Mouse (Mus musculus) hindlimb bud, embryonic 11.5 days (tissue): ENCODE results near the gene Gm21976.

Experiments
- DNase-seq: peaks from one replicate; pipeline ENCODE4 v3.0.0-alpha.2; 2012; ENCODE audit warnings: low read depth, low spot score; ENCODE audit errors: extremely low spot score

The Gm21976 gene

DNA sequence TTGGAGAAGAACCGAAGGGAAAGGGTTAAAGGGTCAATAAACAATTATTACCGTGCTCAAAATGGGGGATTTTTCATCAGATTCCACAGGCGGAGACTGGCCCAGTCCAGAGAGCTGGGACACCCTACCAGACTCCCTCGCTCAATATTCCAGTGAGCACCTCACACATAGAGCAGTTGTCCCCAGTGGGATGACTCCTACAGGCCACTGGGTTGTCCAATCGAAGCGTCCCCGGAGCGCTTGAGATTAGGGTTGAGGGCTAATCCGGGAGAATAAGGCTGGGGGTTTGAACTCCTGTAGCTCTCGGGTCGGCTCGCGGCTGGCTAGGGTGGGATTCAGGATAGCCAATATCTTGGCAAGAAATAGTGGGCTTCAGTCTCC is 74.0 kb downstream of the Gm21976 start:
- DNase-seq: no peak

DNA sequence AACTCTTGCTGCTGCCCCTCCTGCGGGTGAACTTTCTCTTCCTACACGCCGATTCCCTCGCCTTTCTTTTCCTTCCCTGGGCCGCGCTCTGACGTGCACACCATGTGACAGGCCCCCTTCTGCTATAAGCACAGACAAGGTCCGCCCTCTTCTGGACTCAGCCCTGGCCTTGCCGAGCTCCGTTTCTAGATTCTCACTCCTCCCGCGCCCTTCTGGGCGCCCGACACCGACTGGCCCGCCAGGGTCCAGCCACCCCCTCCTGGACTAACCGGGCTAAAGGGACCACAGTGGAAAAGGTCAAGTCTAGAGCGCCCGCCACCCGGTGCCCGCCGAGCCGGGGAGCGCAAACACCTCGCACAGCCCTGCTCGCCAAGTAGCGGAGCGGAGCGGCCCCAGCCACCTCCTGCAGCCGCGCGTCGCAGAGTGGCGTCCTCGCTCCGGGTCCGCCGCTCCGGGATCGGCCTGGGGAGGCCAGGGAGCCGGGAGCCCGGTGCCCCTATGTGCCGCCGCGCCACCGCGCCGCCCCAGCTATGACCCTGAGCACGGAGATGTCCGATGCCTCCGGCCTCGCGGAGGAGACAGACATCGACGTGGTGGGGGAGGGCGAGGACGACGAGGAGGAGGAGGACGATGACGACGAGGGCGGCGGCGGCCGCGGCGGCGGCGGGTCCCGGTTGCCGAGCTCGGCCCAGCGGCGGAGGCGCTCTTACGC is 74.6 kb downstream of the Gm21976 start, which contains the start of gene Foxd1:
Gene Foxd1 (plus strand): TSS at position 153 of the 712 bp plus-strand sequence.
- no peak for DNase-seq

DNA sequence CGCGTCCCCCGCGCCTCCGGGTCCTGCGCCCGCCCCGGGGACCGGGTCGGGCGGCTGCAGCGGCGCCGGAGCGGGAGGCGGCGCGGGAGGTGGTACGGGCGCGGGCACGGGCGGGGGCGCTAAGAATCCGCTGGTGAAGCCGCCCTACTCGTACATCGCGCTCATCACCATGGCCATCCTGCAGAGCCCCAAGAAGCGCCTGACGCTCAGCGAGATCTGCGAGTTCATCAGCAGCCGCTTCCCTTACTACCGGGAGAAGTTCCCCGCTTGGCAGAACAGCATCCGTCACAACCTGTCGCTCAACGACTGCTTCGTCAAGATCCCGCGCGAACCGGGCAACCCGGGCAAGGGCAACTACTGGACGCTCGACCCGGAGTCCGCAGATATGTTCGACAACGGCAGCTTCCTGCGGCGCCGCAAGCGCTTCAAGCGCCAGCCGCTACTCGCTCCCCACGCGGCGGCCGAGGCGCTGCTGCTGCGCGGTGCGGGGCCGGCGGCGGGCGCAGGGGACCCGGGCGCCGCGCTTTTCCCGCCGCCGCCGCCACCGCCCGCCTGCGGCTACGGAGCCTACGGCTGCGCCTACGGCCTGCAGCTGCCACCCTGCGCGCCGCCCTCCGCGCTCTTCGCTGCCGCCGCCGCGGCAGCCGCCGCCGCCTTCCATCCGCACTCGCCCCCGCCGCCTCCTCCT is 75.3 kb downstream of the Gm21976 start:
- no peak for DNase-seq

GRCm38 (mm10) chr13:98355559-98356111 is 75.9 kb downstream of the Gm21976 start:
- DNase-seq: no peak

DNA sequence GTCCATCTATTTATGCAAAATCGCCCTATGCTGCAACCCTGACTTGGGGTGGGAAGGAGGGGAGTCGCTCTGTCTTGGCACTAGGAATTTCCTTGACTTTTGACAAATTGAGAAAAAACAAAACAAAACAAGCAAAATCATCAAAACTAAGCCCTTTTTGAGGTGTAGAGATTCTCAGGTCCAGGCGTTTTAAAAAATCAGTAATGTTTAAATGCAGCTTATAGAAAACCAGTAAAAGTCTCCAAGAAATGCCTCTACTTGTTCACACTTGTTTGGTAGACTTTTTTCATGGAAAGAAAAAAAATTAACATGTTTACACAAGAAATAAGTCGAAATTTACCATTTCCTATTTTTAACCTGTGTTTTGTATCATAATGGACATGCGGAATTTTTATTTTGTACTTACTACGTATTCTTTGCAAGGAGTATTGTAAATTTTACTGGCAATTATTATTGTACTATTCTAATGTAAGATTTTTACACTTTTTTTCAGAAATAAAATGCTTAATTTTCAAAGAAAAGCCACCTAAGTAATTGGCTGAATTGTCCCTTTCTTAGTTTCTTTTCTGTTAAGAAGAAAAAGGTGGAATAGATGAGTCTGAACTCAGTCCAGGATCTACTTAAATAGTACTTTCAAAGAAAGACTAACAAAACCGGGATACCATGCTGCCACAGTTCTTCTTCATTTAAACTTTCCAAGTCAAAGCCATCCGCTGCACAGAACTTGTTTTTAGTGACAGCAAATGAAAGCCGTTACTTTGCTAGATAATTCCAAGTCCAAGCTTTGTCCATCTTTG is 76.7 kb downstream of the Gm21976 start:
- DNase-seq: no peak
